Comparison of ENCODE assay signal across 12 mouse cellular contexts in genomic region chr13:29414470-29414869, GRCm38 (mm10).
DNase-seq lines count a peak whose midpoint lies in the region; ATAC-seq and TF ChIP-seq lines count a peak whose summit lies in the region.
"Had no signal": no experiment of that assay in that cellular context is flagged by ENCODE, and none has a peak within 500 bp of the region (broad histone marks: within the 10 kb centered on the region; RNA-seq: fewer than 3 reads in every experiment).

No protein-coding gene starts in this region.

- peaks cover 5% of the 10 kb centered on the region for H3K4me1 ChIP-seq in hindbrain, embryonic 11.5 days (replicated peaks; ENCODE audit: control insufficient read depth, insufficient read depth, low read length)
- H3K4me1 ChIP-seq in midbrain, postnatal 0 days (ENCODE audit: insufficient read depth, low read length) = peaks cover 6% of the 10 kb centered on the region
- H3K4me1 ChIP-seq in thymus, adult 2 months (replicated peaks; ENCODE audit: control insufficient read depth, insufficient read depth, low read length) = no peaks in the 10 kb centered on the region

- H3K4me2 ChIP-seq in hindbrain, embryonic 11.5 days (replicated peaks; ENCODE audit: low read depth, low read length) = no peak overlapping the region
- no peak overlapping the region for H3K4me2 ChIP-seq in midbrain, postnatal 0 days (ENCODE audit: low read depth, low read length, poor library complexity, severe bottlenecking)
- H3K4me2 ChIP-seq: embryonic facial prominence, embryonic 12.5 days had no signal

- H3K36me3 ChIP-seq in hindbrain, embryonic 11.5 days (ENCODE audit: control insufficient read depth, insufficient read depth, low read length) = no peaks in the 10 kb centered on the region
- no peaks in the 10 kb centered on the region for H3K36me3 ChIP-seq in midbrain, postnatal 0 days (ENCODE audit: insufficient read depth, low read length)
- H3K36me3 ChIP-seq in thymus, adult 2 months (ENCODE audit: control insufficient read depth, insufficient read depth, low read length) = no peaks in the 10 kb centered on the region
- H3K36me3 ChIP-seq: embryonic facial prominence, embryonic 12.5 days had no signal

- TF ChIP-seq POLR2A in thymus, adult 2 months (IDR thresholded peaks at IDR 0.05; ENCODE audit: control insufficient read depth, extremely low read depth, insufficient read depth, low read length, poor library complexity) = no peak

- H3K27me3 ChIP-seq in hindbrain, embryonic 11.5 days (ENCODE audit: control insufficient read depth, insufficient read depth, low read length) = no peaks in the 10 kb centered on the region
- no peaks in the 10 kb centered on the region for H3K27me3 ChIP-seq in midbrain, postnatal 0 days (ENCODE audit: insufficient read depth, low read length)
- H3K27me3 ChIP-seq in thymus, adult 2 months (ENCODE audit: control insufficient read depth, insufficient read depth, low read length) = no peaks in the 10 kb centered on the region
- H3K27me3 ChIP-seq: embryonic facial prominence, embryonic 12.5 days had no signal

- TF ChIP-seq CTCF in midbrain, postnatal 0 days (IDR thresholded peaks at IDR 0.05) = no peak
- TF ChIP-seq CTCF in thymus, adult 2 months (IDR thresholded peaks at IDR 0.05; ENCODE audit: borderline replicate concordance, control insufficient read depth, extremely low read depth, insufficient read depth, low read length, poor library complexity) = no peak

- no peak overlapping the region for H3K4me3 ChIP-seq in hindbrain, embryonic 11.5 days (ENCODE audit: low read depth, low read length)
- H3K4me3 ChIP-seq in midbrain, postnatal 0 days (ENCODE audit: low read depth, low read length) = no peak overlapping the region
- no peak overlapping the region for H3K4me3 ChIP-seq in thymus, adult 2 months (ENCODE audit: control insufficient read depth, insufficient read depth, low read length)
- H3K4me3 ChIP-seq: embryonic facial prominence, embryonic 12.5 days had no signal

- peak; percentile 10 for DNase-seq in gastrocnemius, adult 18-20 months (ENCODE audit: low spot score)
- no peak for DNase-seq in gastrocnemius, postnatal 10 days
- DNase-seq in heart, adult 18-20 months = peak; percentile 54 to 60
- no peak for DNase-seq in hindbrain, embryonic 11.5 days (ENCODE audit: low spot score)
- no peak for DNase-seq in midbrain, postnatal 0 days (ENCODE audit: low spot score)
- DNase-seq in thymus, adult 2 months = no peak
- DNase-seq in retina, embryonic 14.5 days (ENCODE audit: low spot score) = no peak
- DNase-seq: B cell, adult 2 months; kidney, postnatal 25 days; lung, postnatal 4 days had no signal

- peak overlapping the region; percentile 92 for H3K27ac ChIP-seq in hindbrain, embryonic 11.5 days (ENCODE audit: low read depth, low read length)
- H3K27ac ChIP-seq in midbrain, postnatal 0 days (ENCODE audit: low read depth, low read length) = 0 out of 2 replicates have a peak overlapping the region, but pooled peaks have one; percentile 14
- H3K27ac ChIP-seq in thymus, adult 2 months (ENCODE audit: control insufficient read depth, insufficient read depth, low read length) = no peak overlapping the region
- H3K27ac ChIP-seq: embryonic facial prominence, embryonic 12.5 days had no signal

- H3K9ac ChIP-seq in hindbrain, embryonic 11.5 days (ENCODE audit: low read depth, low read length) = no peak overlapping the region
- H3K9ac ChIP-seq in midbrain, postnatal 0 days (replicated peaks; ENCODE audit: low read length, poor library complexity, severe bottlenecking) = no peak overlapping the region
- H3K9ac ChIP-seq: embryonic facial prominence, embryonic 12.5 days had no signal

- 34% methylated on average over 3 of the region's 3 CpGs for WGBS in hindbrain, embryonic 11.5 days
- 25% methylated on average over 3 of the region's 3 CpGs for WGBS in midbrain, postnatal 0 days
- 93% methylated on average over 3 of the region's 3 CpGs for WGBS in thymus, adult 2 months

- no peak for ATAC-seq in hindbrain, embryonic 11.5 days (ENCODE audit: low FRiP score)
- ATAC-seq in midbrain, postnatal 0 days (ENCODE audit: low FRiP score) = no peak
- ATAC-seq in monocyte, adult 5-6 weeks (replicated peaks; ENCODE audit: insufficient number of reproducible peaks, low FRiP score, low TSS enrichment, poor library complexity, severe bottlenecking) = no peak

- H3K9me3 ChIP-seq in hindbrain, embryonic 11.5 days (ENCODE audit: control insufficient read depth, low read length) = no peaks in the 10 kb centered on the region
- no peaks in the 10 kb centered on the region for H3K9me3 ChIP-seq in midbrain, postnatal 0 days (ENCODE audit: low read length)
- H3K9me3 ChIP-seq: embryonic facial prominence, embryonic 12.5 days had no signal

Comparison
In these comparisons a context has a peak if more than half of its experiments do, and no peak if none do; other contexts are left out.
1. DNase-seq: peak in gastrocnemius, adult 18-20 months (single experiment) and heart, adult 18-20 months (2 of 2); none in gastrocnemius, postnatal 10 days (single experiment), hindbrain, embryonic 11.5 days (single experiment), midbrain, postnatal 0 days (single experiment), thymus, adult 2 months (single experiment) and retina, embryonic 14.5 days (single experiment).